Mouse (Mus musculus) activated CD4-positive, CD25-positive, alpha-beta regulatory T cell, adult 4 months (primary cell): ENCODE measurements around the gene Sorbs1. TPM values are rescaled to one million over a fixed set of nuclear protein-coding genes. Genes with fewer than 3 reads are reported as not detected.

Source experiments
- ATAC-seq: one replicate; pipeline ENCODE4 v1.8.0; 2017
- polyA plus RNA-seq, 2 experiments: library from polyadenylated mRNA; unstranded; fragments of 100-300 nt; shearing (Covaris generic); gene quantifications; one replicate each; pipeline ENCODE4 v1.2.1; 2017

The Sorbs1 gene
- polyA plus RNA-seq, 2 experiments from 2014 or later, result 14.0 to 15.7 TPM

- ATAC-seq, result no peak
These were observed 176.9 kb downstream of the Sorbs1 start for GRCm38 (mm10) chr19:40336694-40337093.

- ATAC-seq, result no peak
These were observed 179.7 kb downstream of the Sorbs1 start for GRCm38 (mm10) chr19:40333905-40334304.

DNA sequence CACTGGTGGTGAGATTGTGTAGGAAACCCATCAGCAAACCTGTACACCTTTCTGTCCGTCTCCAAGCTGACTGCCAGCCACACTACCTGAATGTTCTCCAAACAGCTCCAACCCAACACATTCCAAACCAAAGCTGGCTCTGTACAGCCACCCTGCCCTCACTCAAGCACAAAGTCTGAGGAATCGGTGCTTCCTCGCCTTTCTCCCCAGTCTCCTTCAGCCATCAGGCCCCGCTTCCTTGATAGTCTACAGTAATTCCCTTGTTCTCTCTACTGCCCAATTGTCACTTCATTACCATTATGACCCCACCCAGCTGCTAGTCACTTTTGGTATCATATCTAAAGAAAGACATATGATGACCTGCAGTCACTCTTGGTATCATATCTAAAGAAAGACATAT lies 180.5 kb downstream of the Sorbs1 start:
- ATAC-seq, result no peak

- ATAC-seq, result no peak
These were observed 181.3 kb downstream of the Sorbs1 start for GRCm38 (mm10) chr19:40332303-40332702.

DNA sequence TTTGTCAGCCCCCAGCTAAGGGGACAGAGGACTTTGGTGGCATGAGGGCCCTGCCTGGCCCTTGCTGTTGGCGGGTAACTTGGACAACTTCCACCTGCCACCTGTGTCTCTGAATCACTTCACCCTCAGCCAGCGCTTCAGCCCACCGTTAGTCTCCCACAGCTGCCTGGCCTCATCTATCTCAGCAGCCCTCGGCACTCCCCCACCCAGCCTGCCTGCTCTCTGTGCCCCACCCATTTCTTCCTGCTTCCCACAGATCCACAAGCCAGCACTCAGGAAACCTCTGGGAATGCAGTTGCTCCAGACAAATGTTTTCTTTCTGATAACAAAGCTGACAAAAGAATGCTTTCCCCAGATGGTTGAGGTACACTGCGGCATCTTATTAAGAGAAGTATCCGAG lies 181.7 kb downstream of the Sorbs1 start:
- ATAC-seq, result no peak

DNA sequence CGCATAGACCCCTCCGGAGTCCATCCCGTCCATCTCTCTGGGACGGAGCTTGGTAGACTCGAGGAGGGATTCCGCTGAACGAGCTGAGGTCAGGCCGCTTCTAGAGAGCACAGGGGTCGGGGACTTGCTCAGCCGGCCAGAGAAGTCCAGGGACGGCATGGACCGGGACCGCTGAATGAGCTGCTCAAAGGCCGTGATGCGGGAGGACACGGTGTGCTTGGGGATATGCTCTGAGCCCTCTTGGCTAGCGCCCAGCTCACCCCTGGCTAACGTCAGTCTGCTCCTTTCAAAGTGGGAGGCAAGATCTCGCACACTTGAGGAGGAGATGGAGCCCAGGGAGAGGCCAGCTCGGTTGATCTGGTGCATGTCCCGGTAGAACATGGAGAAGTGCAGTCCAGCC lies 187.5 kb downstream of the Sorbs1 start:
- no peak for ATAC-seq

DNA sequence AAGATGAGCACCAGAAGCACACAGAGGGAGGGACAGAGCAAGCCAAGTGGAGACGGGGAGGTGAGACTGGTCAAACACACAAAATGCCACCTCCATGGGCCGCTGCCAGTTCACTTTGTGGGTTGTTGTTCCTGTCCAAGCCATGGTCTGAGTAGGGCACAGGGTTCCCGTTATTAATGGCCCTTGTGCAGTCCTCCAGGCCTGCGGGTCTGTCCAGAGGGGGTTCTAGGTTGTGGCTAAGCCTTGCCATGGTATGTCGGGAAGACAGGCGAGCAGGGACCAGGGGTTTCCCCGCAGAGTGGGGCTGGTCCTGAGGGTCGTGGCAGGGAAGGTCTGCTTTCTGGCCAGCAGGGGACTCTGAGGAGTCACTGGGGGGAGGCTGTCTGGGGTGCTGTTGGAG lies 188.2 kb downstream of the Sorbs1 start:
- no peak for ATAC-seq

- ATAC-seq, result no peak
These were observed 191.4 kb downstream of the Sorbs1 start for GRCm38 (mm10) chr19:40322226-40322625.

DNA sequence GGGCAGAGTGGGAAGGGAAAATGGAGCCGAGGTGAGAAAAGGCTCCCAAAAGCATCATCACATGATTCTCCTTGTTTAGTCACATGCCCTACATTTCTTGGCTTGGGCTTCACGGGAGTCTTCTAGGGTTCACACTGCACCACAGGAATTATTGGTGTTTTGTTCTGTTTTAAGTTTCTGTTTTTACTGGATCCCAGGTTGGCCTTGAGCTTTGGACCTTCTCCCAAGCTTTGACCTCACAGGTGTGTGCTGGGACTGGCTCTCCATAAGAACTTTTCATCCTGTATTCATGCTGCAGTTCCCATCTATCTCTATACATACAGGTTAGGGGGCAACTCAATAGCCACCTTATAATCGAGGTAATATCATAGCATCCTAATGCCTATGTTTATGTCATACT lies 194.4 kb downstream of the Sorbs1 start:
- no peak for ATAC-seq

- ATAC-seq, result no peak
These were observed 195.1 kb downstream of the Sorbs1 start for GRCm38 (mm10) chr19:40318511-40318910.

DNA sequence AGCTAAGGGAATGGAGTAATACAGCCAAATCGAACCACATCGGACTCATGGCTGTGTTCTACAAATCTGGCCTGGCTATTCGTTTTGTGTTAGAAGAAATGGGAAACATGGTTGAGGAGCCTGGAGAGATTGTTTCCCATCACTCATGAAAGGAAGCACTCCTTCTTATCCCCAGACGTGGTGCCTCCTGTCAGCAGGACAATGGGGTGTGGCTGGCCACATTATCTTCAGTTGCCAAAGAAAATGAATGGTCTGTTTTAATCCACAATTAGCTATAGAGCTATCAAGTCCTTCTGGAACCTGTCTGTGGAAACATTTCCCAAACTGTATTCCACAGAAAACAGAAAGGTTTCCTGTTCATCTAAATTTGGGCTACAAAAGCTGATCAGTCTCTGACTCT lies 196.6 kb downstream of the Sorbs1 start:
- no peak for ATAC-seq

- ATAC-seq, result no peak
These were observed 199.3 kb downstream of the Sorbs1 start for GRCm38 (mm10) chr19:40314252-40314651.

- no peak for ATAC-seq
These were observed 201.9 kb downstream of the Sorbs1 start for GRCm38 (mm10) chr19:40311631-40312030.

- no peak for ATAC-seq
These were observed 203.0 kb downstream of the Sorbs1 start for GRCm38 (mm10) chr19:40310410-40311130.

DNA sequence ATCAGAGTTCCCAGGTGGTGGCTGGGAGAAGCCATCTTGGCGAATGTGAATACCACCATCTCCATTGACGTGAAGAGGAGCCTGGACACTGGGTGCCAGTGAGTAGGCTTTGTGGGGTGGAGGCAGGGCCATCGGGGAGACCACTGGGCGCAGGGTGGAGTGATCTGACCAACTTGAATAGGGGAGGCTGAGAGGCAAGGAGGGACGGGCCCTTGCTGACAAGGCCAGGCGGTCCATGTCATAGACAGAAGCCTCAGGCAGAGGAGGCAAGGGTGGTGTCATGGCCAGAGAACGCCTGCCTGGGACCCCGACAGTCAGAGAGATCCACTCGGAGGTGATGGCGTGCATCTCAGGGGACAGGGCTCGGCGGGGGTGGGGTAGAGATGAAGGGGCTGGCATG lies 203.7 kb downstream of the Sorbs1 start:
- no peak for ATAC-seq

- no peak for ATAC-seq
These were observed 206.0 kb downstream of the Sorbs1 start for GRCm38 (mm10) chr19:40307550-40307949.

GRCm38 (mm10) chr19:40306631-40307030 lies 206.9 kb downstream of the Sorbs1 start:
- no peak for ATAC-seq

DNA sequence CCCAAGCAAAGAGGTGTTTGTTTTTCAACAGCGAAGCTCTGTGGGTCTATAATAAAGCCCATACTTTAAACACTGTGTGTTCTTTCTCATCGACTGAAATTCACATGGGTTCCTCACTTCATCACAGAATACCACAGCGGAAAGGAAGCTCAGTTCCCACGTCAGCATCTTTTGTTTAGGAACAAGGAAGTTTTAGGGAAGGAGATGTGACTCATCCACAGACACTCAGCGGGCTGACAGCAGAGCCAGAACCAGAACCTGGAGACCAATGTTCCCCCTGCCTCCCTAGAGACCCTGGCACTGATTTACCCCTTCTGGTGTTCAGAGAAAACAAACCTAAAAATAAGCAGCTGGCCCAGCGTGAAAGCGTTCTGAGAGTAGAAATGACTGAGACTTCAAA lies 208.1 kb downstream of the Sorbs1 start:
- no peak for ATAC-seq

DNA sequence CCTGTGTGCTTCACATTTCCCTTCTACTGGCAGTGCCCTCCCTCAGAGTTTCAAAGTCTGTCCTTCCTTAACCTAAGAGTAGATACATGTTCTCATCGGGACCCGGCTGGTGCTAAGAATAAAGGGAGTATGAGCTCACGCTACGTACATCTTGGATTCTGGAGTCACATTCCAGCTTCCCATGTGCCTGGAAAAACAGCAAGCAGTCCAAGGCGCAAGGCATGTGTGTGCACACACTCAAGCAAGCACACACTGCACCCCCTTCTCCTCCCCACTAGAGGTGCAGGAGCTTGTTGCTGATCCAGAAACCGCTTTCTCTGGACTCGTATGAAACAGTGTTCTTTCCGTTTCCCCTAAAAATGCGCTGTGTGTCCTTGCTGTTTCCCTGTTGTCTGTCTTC lies 210.7 kb downstream of the Sorbs1 start:
- no peak for ATAC-seq

DNA sequence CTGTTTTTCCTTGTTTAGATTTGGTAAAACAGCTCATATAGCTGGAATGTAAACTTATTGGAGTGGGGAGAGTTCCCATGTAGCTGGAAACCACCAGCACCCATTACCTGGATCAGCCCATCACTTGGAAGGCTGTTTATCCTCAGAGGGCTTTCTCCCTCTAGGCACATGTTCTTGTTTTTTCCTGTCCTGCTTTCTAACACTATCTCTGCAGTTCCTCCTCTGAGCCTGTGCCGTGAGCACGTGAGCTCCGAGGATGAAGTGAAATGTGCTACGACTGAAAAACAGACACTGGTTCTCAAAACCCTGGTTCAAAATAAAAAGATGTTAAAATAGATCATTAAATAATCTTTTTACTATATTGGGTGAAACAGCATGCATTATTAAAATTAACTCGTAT lies 211.1 kb downstream of the Sorbs1 start:
- no peak for ATAC-seq

GRCm38 (mm10) chr19:40299983-40300759 lies 213.4 kb downstream of the Sorbs1 start:
- ATAC-seq, result no peak

- ATAC-seq, result no peak
These were observed 214.4 kb downstream of the Sorbs1 start for GRCm38 (mm10) chr19:40299182-40299581.

DNA sequence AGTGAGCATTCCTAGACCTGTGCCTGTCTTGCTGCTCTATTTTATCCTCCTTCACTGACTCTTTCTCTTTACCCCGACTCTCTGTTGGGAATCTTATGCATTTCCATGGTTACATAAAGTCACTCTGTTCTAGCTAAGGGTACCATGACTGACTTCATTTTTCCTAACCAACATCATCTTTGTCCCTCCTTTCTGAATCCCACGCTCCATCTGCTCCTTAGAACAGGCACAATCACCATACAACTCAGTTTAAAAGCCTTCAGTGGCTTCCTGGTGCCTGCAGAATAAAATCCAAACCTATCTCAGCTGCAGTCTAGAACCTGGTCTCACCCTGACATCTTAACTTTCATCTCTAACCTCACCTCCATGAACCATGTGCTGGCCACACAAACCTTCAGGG lies 215.0 kb downstream of the Sorbs1 start:
- no peak for ATAC-seq

- ATAC-seq, result no peak
These were observed 215.8 kb downstream of the Sorbs1 start for GRCm38 (mm10) chr19:40297798-40298144.
